Comparison of ENCODE assay signal across 10 mouse cellular contexts in the genomic region with DNA sequence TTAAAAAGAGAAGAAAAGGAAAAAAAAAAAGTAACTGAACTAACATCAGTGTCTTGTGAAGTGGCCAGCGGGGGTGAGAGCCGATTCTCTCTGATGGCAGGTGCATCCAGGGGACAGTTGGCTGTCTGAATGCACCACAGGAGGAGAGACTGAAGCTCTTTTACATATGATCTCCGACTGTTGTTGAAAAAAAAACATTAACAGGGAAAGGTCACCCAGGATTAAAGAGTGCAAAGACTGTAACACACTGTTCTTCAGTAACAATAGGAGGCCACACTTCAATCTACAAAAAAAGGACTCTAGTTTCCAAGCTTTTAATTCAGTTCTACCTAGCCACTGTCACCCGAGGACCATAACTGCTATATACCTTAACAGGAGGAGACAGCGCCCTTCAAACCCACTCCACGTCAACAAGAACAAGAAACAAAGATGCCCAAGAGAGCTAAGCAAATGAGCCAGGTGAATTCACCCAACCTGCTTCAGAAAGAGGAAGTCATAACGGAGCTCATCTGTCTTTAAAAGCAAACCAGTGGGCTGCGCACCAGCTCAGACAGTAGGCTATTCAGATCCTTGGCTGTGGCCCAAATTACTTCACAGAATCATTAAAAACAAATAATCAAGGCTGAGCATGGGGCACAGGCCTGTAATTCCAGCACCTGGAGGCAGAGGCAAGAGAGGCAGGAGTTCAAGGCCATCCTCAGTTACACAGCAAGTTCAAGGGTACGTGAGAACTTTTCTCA. TPM values are rescaled to one million over a fixed set of nuclear protein-coding genes. Genes with fewer than 3 reads are reported as not detected.
DNase-seq lines count a peak whose midpoint lies in the region; ATAC-seq and TF ChIP-seq lines count a peak whose summit lies in the region.
"Had no signal": no experiment of that assay in that cellular context is flagged by ENCODE, and none has a peak within 500 bp of the region (broad histone marks: within the 10 kb centered on the region; RNA-seq: fewer than 3 reads in every experiment).

No protein-coding gene starts in this region.

- H3K9ac ChIP-seq in heart, embryonic 14.5 days (ENCODE audit: low read length) = 0 out of 2 replicates have a peak overlapping the region, but pooled peaks have one; percentile 27
- H3K9ac ChIP-seq in heart, embryonic 12.5 days = no peak overlapping the region
- no peak overlapping the region for H3K9ac ChIP-seq in midbrain, embryonic 12.5 days (replicated peaks)
- H3K9ac ChIP-seq in midbrain, embryonic 16.5 days (ENCODE audit: low read depth, low read length) = no peak overlapping the region
- no peak overlapping the region for H3K9ac ChIP-seq in MEL (ENCODE audit: control insufficient read depth, low read depth, low read length, poor library complexity, severe bottlenecking)

- ATAC-seq in heart, embryonic 14.5 days (ENCODE audit: insufficient number of reproducible peaks, insufficient read depth, low FRiP score, low read depth) = no peak
- ATAC-seq in heart, embryonic 12.5 days (ENCODE audit: insufficient number of reproducible peaks, low FRiP score) = no peak
- ATAC-seq in midbrain, embryonic 12.5 days (ENCODE audit: low FRiP score, low read depth) = no peak
- ATAC-seq in midbrain, embryonic 16.5 days = no peak
- peak; percentile 34 for ATAC-seq in common myeloid progenitor, adult 5-6 weeks (replicated peaks; ENCODE audit: low read depth, poor library complexity, severe bottlenecking)
- ATAC-seq in CD4-positive, CD25-positive, alpha-beta regulatory T cell, adult 4 months = no peak

- H3K4me1 ChIP-seq in heart, embryonic 14.5 days (ENCODE audit: control insufficient read depth in 2 of 2, insufficient read depth in 2 of 2, low read length in 2 of 2) = peaks cover 6 to 42% of the 10 kb centered on the region in 2 experiments
- peaks cover 51% of the 10 kb centered on the region for H3K4me1 ChIP-seq in heart, embryonic 12.5 days (replicated peaks)
- H3K4me1 ChIP-seq in midbrain, embryonic 12.5 days = peaks cover 16% of the 10 kb centered on the region
- peaks cover 9% of the 10 kb centered on the region; the same call in 1 of the 2 replicates for H3K4me1 ChIP-seq in midbrain, embryonic 16.5 days (ENCODE audit: control insufficient read depth, insufficient read depth, low read length)
- H3K4me1 ChIP-seq in MEL (ENCODE audit: control insufficient read depth in 1 of 2, insufficient read depth in 2 of 2, low read length in 2 of 2) = peaks cover 9 to 13% of the 10 kb centered on the region in 2 experiments

- H3K4me2 ChIP-seq in heart, embryonic 14.5 days (ENCODE audit: low read length) = no peak overlapping the region
- H3K4me2 ChIP-seq in heart, embryonic 12.5 days = no peak overlapping the region
- no peak overlapping the region for H3K4me2 ChIP-seq in midbrain, embryonic 12.5 days (replicated peaks)
- H3K4me2 ChIP-seq in midbrain, embryonic 16.5 days (ENCODE audit: low read length) = no peak overlapping the region

- 59% methylated on average over 9 of the region's 9 CpGs for WGBS in heart, embryonic 14.5 days
- WGBS in heart, embryonic 12.5 days = 66% methylated on average over 9 of the region's 9 CpGs
- 68% methylated on average over 9 of the region's 9 CpGs for WGBS in midbrain, embryonic 12.5 days
- WGBS in midbrain, embryonic 16.5 days = 42% methylated on average over 9 of the region's 9 CpGs

- H3K27ac ChIP-seq in heart, embryonic 14.5 days (replicated peaks in 1 of 2; ENCODE audit: control insufficient read depth in 1 of 2, insufficient read depth in 1 of 2, low read depth in 2 of 2, low read length in 2 of 2) = 0 out of 4 replicates have a peak overlapping the region, but pooled peaks of 1 of the 2 experiments have one; percentile 6
- no peak overlapping the region; the same call in 1 of the 2 replicates for H3K27ac ChIP-seq in heart, embryonic 12.5 days (ENCODE audit: poor library complexity, severe bottlenecking)
- 0 out of 2 replicates have a peak overlapping the region, but pooled peaks have one; percentile 20 for H3K27ac ChIP-seq in midbrain, embryonic 12.5 days (replicated peaks)
- H3K27ac ChIP-seq in midbrain, embryonic 16.5 days (ENCODE audit: low read length) = no peak overlapping the region
- 0 out of 2 replicates have a peak overlapping the region, but pooled peaks have one; percentile 5 for H3K27ac ChIP-seq in MEL (ENCODE audit: control insufficient read depth, low read depth, low read length)

- TF ChIP-seq CTCF in MEL (IDR thresholded peaks at IDR 0.05 in 2 of 3, conservative IDR thresholded peaks at IDR 0.05 in 1 of 3; ENCODE audit: control insufficient read depth in 1 of 3, insufficient read depth in 1 of 3, low read depth in 2 of 3, low read length in 3 of 3, poor library complexity in 1 of 3, severe bottlenecking in 1 of 3) = no peak

- DNase-seq in MEL (ENCODE audit: low read depth, low spot score) = peak; percentile 76
- DNase-seq: cerebellum, adult 11 months; lung, postnatal 4 days; right cerebral cortex, postnatal 25 days had no signal

- peaks cover 23% of the 10 kb centered on the region for H3K36me3 ChIP-seq in heart, embryonic 14.5 days (ENCODE audit: control insufficient read depth, insufficient read depth, low read length)
- peaks cover 48% of the 10 kb centered on the region for H3K36me3 ChIP-seq in heart, embryonic 12.5 days
- H3K36me3 ChIP-seq in midbrain, embryonic 12.5 days = peaks cover 41% of the 10 kb centered on the region
- H3K36me3 ChIP-seq in midbrain, embryonic 16.5 days (ENCODE audit: control insufficient read depth, insufficient read depth, low read length) = no peaks in the 10 kb centered on the region
- peaks cover 7 to 14% of the 10 kb centered on the region in 2 experiments for H3K36me3 ChIP-seq in MEL (ENCODE audit: control insufficient read depth in 1 of 2, insufficient read depth in 2 of 2, low read length in 2 of 2)

- H3K27me3 ChIP-seq in heart, embryonic 14.5 days (ENCODE audit: control insufficient read depth, insufficient read depth, low read length) = no peaks in the 10 kb centered on the region
- no peaks in the 10 kb centered on the region for H3K27me3 ChIP-seq in heart, embryonic 12.5 days (replicated peaks)
- H3K27me3 ChIP-seq in midbrain, embryonic 12.5 days = no peaks in the 10 kb centered on the region
- no peaks in the 10 kb centered on the region for H3K27me3 ChIP-seq in midbrain, embryonic 16.5 days (ENCODE audit: control insufficient read depth, insufficient read depth, low read depth, low read length)
- no peaks in the 10 kb centered on the region for H3K27me3 ChIP-seq in MEL (ENCODE audit: control insufficient read depth in 1 of 2, insufficient read depth in 2 of 2, low read length in 2 of 2)

- H3K79me2 ChIP-seq in MEL (ENCODE audit: control insufficient read depth, insufficient read depth, low read length, poor library complexity) = peaks cover 15% of the 10 kb centered on the region; the same call in 1 of the 2 replicates

- H3K9me3 ChIP-seq in heart, embryonic 14.5 days (ENCODE audit: control insufficient read depth, low read length) = no peaks in the 10 kb centered on the region
- no peaks in the 10 kb centered on the region; the same call in 1 of the 2 replicates for H3K9me3 ChIP-seq in heart, embryonic 12.5 days (replicated peaks)
- H3K9me3 ChIP-seq in midbrain, embryonic 12.5 days = no peaks in the 10 kb centered on the region
- H3K9me3 ChIP-seq in midbrain, embryonic 16.5 days (replicated peaks; ENCODE audit: control insufficient read depth, low read length, poor library complexity, severe bottlenecking) = no peaks in the 10 kb centered on the region
- no peaks in the 10 kb centered on the region for H3K9me3 ChIP-seq in MEL (replicated peaks; ENCODE audit: insufficient read depth, low read length)

- TF ChIP-seq RAD21 in MEL (IDR thresholded peaks at IDR 0.05; ENCODE audit: low read depth, low read length) = no peak

- H3K4me3 ChIP-seq in heart, embryonic 14.5 days (ENCODE audit: control insufficient read depth in 1 of 2, insufficient read depth in 1 of 2, low read depth in 1 of 2, low read length in 2 of 2) = no peak overlapping the region
- no peak overlapping the region for H3K4me3 ChIP-seq in heart, embryonic 12.5 days
- H3K4me3 ChIP-seq in midbrain, embryonic 12.5 days = no peak overlapping the region
- H3K4me3 ChIP-seq in midbrain, embryonic 16.5 days (ENCODE audit: low read depth, low read length) = no peak overlapping the region
- no peak overlapping the region for H3K4me3 ChIP-seq in MEL (ENCODE audit: control insufficient read depth in 1 of 2, insufficient read depth in 1 of 2, low read depth in 2 of 2, low read length in 2 of 2)

- TF ChIP-seq POLR2A in MEL (IDR thresholded peaks at IDR 0.05; ENCODE audit: control insufficient read depth in 1 of 2, insufficient read depth in 1 of 2, low read depth in 1 of 2, low read length in 2 of 2, poor library complexity in 1 of 2) = no peak

- TF ChIP-seq EP300 in MEL (IDR thresholded peaks at IDR 0.05; ENCODE audit: low read depth in 1 of 2, low read length in 2 of 2) = 0 out of 4 replicates have a peak, but pooled peaks of 1 of the 2 experiments have one; percentile 12

TF ChIP-seq in MEL, 35 proteins besides CTCF, POLR2A, EP300 and RAD21 (continues in another document):
- TF ChIP-seq MXI1 (IDR thresholded peaks at IDR 0.05; ENCODE audit: low read depth, low read length) = no peak

RNA-seq across cellular contexts. Expression of a gene that starts 14.4 kb away (rescaled TPM):
- polyA plus RNA-seq in heart, embryonic 14.5 days (2014; fragmentation: Nextera tagmentation; extraction: Ambion mirVana) = 9.6 and 10.4 TPM in 2 replicates
- polyA plus RNA-seq in heart, embryonic 12.5 days (2016; fragmentation: Nextera tagmentation; extraction: Ambion mirVana) = 11.9 and 12.0 TPM in 2 replicates
- polyA plus RNA-seq in midbrain, embryonic 12.5 days (2016; fragmentation: Nextera tagmentation; extraction: Ambion mirVana) = 32.3 and 32.8 TPM in 2 replicates
- polyA plus RNA-seq in midbrain, embryonic 16.5 days (2015; fragmentation: Nextera tagmentation; extraction: Ambion mirVana) = 14.1 and 22.3 TPM in 2 replicates
- 4.7 and 6.2 TPM in 2 replicates for total RNA-seq in MEL (2012; rRNA removed)
- 10 to 100 TPM; 11.7 to 27.3 TPM for polyA plus RNA-seq in MEL (2012; ENCODE audit: insufficient read depth in 1 of 2, insufficient read length in 2 of 2, low read depth in 1 of 2, low replicate concordance in 2 of 2, missing spikeins in 1 of 2)
- total RNA-seq in common myeloid progenitor, adult 5-6 weeks (2017) = 19.9 and 21.1 TPM in 2 replicates
- 10 to 100 TPM; 34.7 to 41.1 TPM for polyA plus RNA-seq in CD4-positive, CD25-positive, alpha-beta regulatory T cell, adult 4 months (2017; shearing (Covaris generic))

RNA-seq across cellular contexts. Expression of a gene that starts 53.9 kb away (rescaled TPM):
- polyA plus RNA-seq in heart, embryonic 14.5 days (2014; fragmentation: Nextera tagmentation; extraction: Ambion mirVana) = 1,362 and 1,405 TPM in 2 replicates
- polyA plus RNA-seq in heart, embryonic 12.5 days (2016; fragmentation: Nextera tagmentation; extraction: Ambion mirVana) = 924 and 963 TPM in 2 replicates
- polyA plus RNA-seq in midbrain, embryonic 12.5 days (2016; fragmentation: Nextera tagmentation; extraction: Ambion mirVana) = 524 and 532 TPM in 2 replicates
- polyA plus RNA-seq in midbrain, embryonic 16.5 days (2015; fragmentation: Nextera tagmentation; extraction: Ambion mirVana) = 651 and 716 TPM in 2 replicates
- total RNA-seq in MEL (2012; rRNA removed) = 719 and 722 TPM in 2 replicates
- polyA plus RNA-seq in MEL (2012; ENCODE audit: insufficient read depth in 1 of 2, insufficient read length in 2 of 2, low read depth in 1 of 2, low replicate concordance in 2 of 2, missing spikeins in 1 of 2) = 100 to 1,000 TPM in 1 of 2 experiments, not detected in 1; 320 TPM
- 118 and 199 TPM in 2 replicates for total RNA-seq in common myeloid progenitor, adult 5-6 weeks (2017)
- 100 to 1,000 TPM; 416 to 524 TPM for polyA plus RNA-seq in CD4-positive, CD25-positive, alpha-beta regulatory T cell, adult 4 months (2017; shearing (Covaris generic))

Comparison
In these comparisons a context has a peak if more than half of its experiments do, and no peak if none do; other contexts are left out.
1. H3K27ac ChIP-seq: peak in midbrain, embryonic 12.5 days (single experiment) and MEL (single experiment); none in heart, embryonic 12.5 days (single experiment) and midbrain, embryonic 16.5 days (single experiment).